Mouse (Mus musculus): Measurements from ENCODE around the gene Abhd17b. TPM values are rescaled to one million over a fixed set of nuclear protein-coding genes. Genes with fewer than 3 reads are reported as not detected.

Gene Abhd17b
- polyA plus RNA-seq, 1 experiment from 2014 or later: 56.0 TPM

GRCm38 (mm10) chr19:21643935-21644334 lies 9.1 kb upstream of the Abhd17b start:
- Histone ChIP-seq H3K4me1 (ENCODE audit: control insufficient read depth, insufficient read depth, low read length) (no peaks in the 10 kb centered on the region), H3K4me3 (ENCODE audit: low read depth, low read length) (no peak overlapping the region), H3K27me3 (ENCODE audit: control insufficient read depth, insufficient read depth, low read length) (no peaks in the 10 kb centered on the region), H3K9ac (replicated peaks; ENCODE audit: low read depth, low read length) (no peak overlapping the region), H3K9me3 (ENCODE audit: control insufficient read depth, low read length) (no peaks in the 10 kb centered on the region), H3K4me2 (ENCODE audit: low read depth, low read length) (no peak overlapping the region), H3K36me3 (ENCODE audit: control insufficient read depth, insufficient read depth, low read length) (no peaks in the 10 kb centered on the region), H3K27ac (ENCODE audit: low read depth, low read length) (no peak overlapping the region)
- no peak for ATAC-seq (ENCODE audit: low read depth)
- WGBS: 85% methylated on average over 1 of the region's 1 CpGs

- 86% methylated on average over 4 of the region's 4 CpGs for WGBS
- ATAC-seq (ENCODE audit: low read depth): no peak
These were observed 7.7 kb upstream of the Abhd17b start for GRCm38 (mm10) chr19:21645301-21645700.

GRCm38 (mm10) chr19:21646142-21646541 lies 6.8 kb upstream of the Abhd17b start:
- 90% methylated on average over 6 of the region's 6 CpGs for WGBS
- no peak for ATAC-seq (ENCODE audit: low read depth)
- H3K36me3 ChIP-seq (ENCODE audit: control insufficient read depth, insufficient read depth, low read length): no peaks in the 10 kb centered on the region
- no peak overlapping the region for H3K27ac ChIP-seq (ENCODE audit: low read depth, low read length)
- H3K4me3 ChIP-seq (ENCODE audit: low read depth, low read length): no peak overlapping the region
- no peaks in the 10 kb centered on the region for H3K27me3 ChIP-seq (ENCODE audit: control insufficient read depth, insufficient read depth, low read length)
- H3K4me2 ChIP-seq (ENCODE audit: low read depth, low read length): no peak overlapping the region
- no peaks in the 10 kb centered on the region for H3K4me1 ChIP-seq (ENCODE audit: control insufficient read depth, insufficient read depth, low read length)
- H3K9ac ChIP-seq (replicated peaks; ENCODE audit: low read depth, low read length): no peak overlapping the region
- H3K9me3 ChIP-seq (ENCODE audit: control insufficient read depth, low read length): no peaks in the 10 kb centered on the region

More at GRCm38 (mm10) chr19:21645301-21645700, 7.7 kb upstream of the Abhd17b start:
- Histone ChIP-seq H3K27me3 (ENCODE audit: control insufficient read depth, insufficient read depth, low read length) (no peaks in the 10 kb centered on the region), H3K27ac (ENCODE audit: low read depth, low read length) (no peak overlapping the region), H3K9ac (replicated peaks; ENCODE audit: low read depth, low read length) (no peak overlapping the region), H3K4me1 (ENCODE audit: control insufficient read depth, insufficient read depth, low read length) (no peaks in the 10 kb centered on the region), H3K36me3 (ENCODE audit: control insufficient read depth, insufficient read depth, low read length) (no peaks in the 10 kb centered on the region), H3K4me3 (ENCODE audit: low read depth, low read length) (no peak overlapping the region), H3K9me3 (ENCODE audit: control insufficient read depth, low read length) (no peaks in the 10 kb centered on the region), H3K4me2 (ENCODE audit: low read depth, low read length) (no peak overlapping the region)

GRCm38 (mm10) chr19:21651664-21652063 lies 1.3 kb upstream of the Abhd17b start:
- no peak for ATAC-seq (ENCODE audit: low read depth)
- no peak overlapping the region for H3K27ac ChIP-seq (ENCODE audit: low read depth, low read length)

GRCm38 (mm10) chr19:21652285-21653171 lies 457 bp upstream of the Abhd17b start, which contains the start of gene 1110059E24Rik:
Gene 1110059E24Rik, minus strand, starts transcription at chr19:21652976.
- Histone ChIP-seq H3K4me3 (ENCODE audit: low read depth, low read length) (peak within 1 kb of the TSS; percentile 83), H3K9ac (replicated peaks; ENCODE audit: low read depth, low read length) (peak within 1 kb of the TSS; percentile 94), H3K9me3 (ENCODE audit: control insufficient read depth, low read length) (no peaks in the 10 kb centered on the region), H3K4me1 (ENCODE audit: control insufficient read depth, insufficient read depth, low read length) (peaks cover 18% of the 10 kb centered on the region), H3K27ac (ENCODE audit: low read depth, low read length) (peak within 1 kb of the TSS; percentile 97), H3K4me2 (ENCODE audit: low read depth, low read length) (peak within 1 kb of the TSS; percentile 65), H3K36me3 (ENCODE audit: control insufficient read depth, insufficient read depth, low read length) (no peaks in the 10 kb centered on the region), H3K27me3 (ENCODE audit: control insufficient read depth, insufficient read depth, low read length) (no peaks in the 10 kb centered on the region)
- ATAC-seq (ENCODE audit: low read depth): peak; percentile 99
- WGBS: 7% methylated on average over 52 of the region's 52 CpGs

More at GRCm38 (mm10) chr19:21651664-21652063, 1.3 kb upstream of the Abhd17b start:
- peaks cover 18% of the 10 kb centered on the region for H3K4me1 ChIP-seq (ENCODE audit: control insufficient read depth, insufficient read depth, low read length)
- WGBS: 54% methylated on average over 6 of the region's 6 CpGs
- H3K36me3 ChIP-seq (ENCODE audit: control insufficient read depth, insufficient read depth, low read length): no peaks in the 10 kb centered on the region
- peak overlapping the region; percentile 39; the same call in 1 of the 2 replicates for H3K9ac ChIP-seq (replicated peaks; ENCODE audit: low read depth, low read length)
- peak overlapping the region; percentile 83 for H3K4me3 ChIP-seq (ENCODE audit: low read depth, low read length)
- peak overlapping the region; percentile 63 for H3K4me2 ChIP-seq (ENCODE audit: low read depth, low read length)
- no peaks in the 10 kb centered on the region for H3K9me3 ChIP-seq (ENCODE audit: control insufficient read depth, low read length)
- no peaks in the 10 kb centered on the region for H3K27me3 ChIP-seq (ENCODE audit: control insufficient read depth, insufficient read depth, low read length)

- Histone ChIP-seq H3K36me3 (ENCODE audit: control insufficient read depth, insufficient read depth, low read length) (no peaks in the 10 kb centered on the region), H3K4me2 (ENCODE audit: low read depth, low read length) (peak overlapping the region; percentile 65), H3K9me3 (ENCODE audit: control insufficient read depth, low read length) (no peaks in the 10 kb centered on the region), H3K4me3 (ENCODE audit: low read depth, low read length) (peak overlapping the region; percentile 83), H3K27ac (ENCODE audit: low read depth, low read length) (no peak overlapping the region), H3K27me3 (ENCODE audit: control insufficient read depth, insufficient read depth, low read length) (no peaks in the 10 kb centered on the region), H3K9ac (replicated peaks; ENCODE audit: low read depth, low read length) (peak overlapping the region; percentile 45), H3K4me1 (ENCODE audit: control insufficient read depth, insufficient read depth, low read length) (peaks cover 18% of the 10 kb centered on the region)
- 45% methylated on average over 7 of the region's 7 CpGs for WGBS
- ATAC-seq (ENCODE audit: low read depth): no peak
These were observed 1.8 kb downstream of the Abhd17b start for GRCm38 (mm10) chr19:21654788-21655187.

- Histone ChIP-seq H3K9ac (replicated peaks; ENCODE audit: low read depth, low read length) (no peak overlapping the region), H3K4me2 (ENCODE audit: low read depth, low read length) (no peak overlapping the region), H3K4me1 (ENCODE audit: control insufficient read depth, insufficient read depth, low read length) (peaks cover 3% of the 10 kb centered on the region; the same call in 1 of the 2 replicates), H3K4me3 (ENCODE audit: low read depth, low read length) (no peak overlapping the region), H3K27ac (ENCODE audit: low read depth, low read length) (no peak overlapping the region), H3K36me3 (ENCODE audit: control insufficient read depth, insufficient read depth, low read length) (no peaks in the 10 kb centered on the region), H3K27me3 (ENCODE audit: control insufficient read depth, insufficient read depth, low read length) (no peaks in the 10 kb centered on the region), H3K9me3 (ENCODE audit: control insufficient read depth, low read length) (no peaks in the 10 kb centered on the region)
- 59% methylated on average over 1 of the region's 1 CpGs for WGBS
- no peak for ATAC-seq (ENCODE audit: low read depth)
These were observed 7.7 kb downstream of the Abhd17b start for GRCm38 (mm10) chr19:21660734-21661133.

- H3K36me3 ChIP-seq (ENCODE audit: control insufficient read depth, insufficient read depth, low read length): no peaks in the 10 kb centered on the region
- no peak overlapping the region for H3K4me2 ChIP-seq (ENCODE audit: low read depth, low read length)
- H3K27me3 ChIP-seq (ENCODE audit: control insufficient read depth, insufficient read depth, low read length): no peaks in the 10 kb centered on the region
- WGBS: 92% methylated on average over 4 of the region's 4 CpGs
- H3K9me3 ChIP-seq (ENCODE audit: control insufficient read depth, low read length): no peaks in the 10 kb centered on the region
- no peak overlapping the region for H3K4me3 ChIP-seq (ENCODE audit: low read depth, low read length)
- H3K4me1 ChIP-seq (ENCODE audit: control insufficient read depth, insufficient read depth, low read length): no peaks in the 10 kb centered on the region
- no peak overlapping the region for H3K9ac ChIP-seq (replicated peaks; ENCODE audit: low read depth, low read length)
- no peak for ATAC-seq (ENCODE audit: low read depth)
- no peak overlapping the region for H3K27ac ChIP-seq (ENCODE audit: low read depth, low read length)
These were observed 10.9 kb downstream of the Abhd17b start for GRCm38 (mm10) chr19:21663756-21664456.

GRCm38 (mm10) chr19:21669650-21670049 lies 16.7 kb downstream of the Abhd17b start:
- Histone ChIP-seq H3K4me1 (ENCODE audit: control insufficient read depth, insufficient read depth, low read length) (no peaks in the 10 kb centered on the region), H3K27me3 (ENCODE audit: control insufficient read depth, insufficient read depth, low read length) (no peaks in the 10 kb centered on the region), H3K36me3 (ENCODE audit: control insufficient read depth, insufficient read depth, low read length) (no peaks in the 10 kb centered on the region), H3K4me3 (ENCODE audit: low read depth, low read length) (no peak overlapping the region), H3K4me2 (ENCODE audit: low read depth, low read length) (no peak overlapping the region), H3K9me3 (ENCODE audit: control insufficient read depth, low read length) (no peaks in the 10 kb centered on the region), H3K9ac (replicated peaks; ENCODE audit: low read depth, low read length) (no peak overlapping the region), H3K27ac (ENCODE audit: low read depth, low read length) (no peak overlapping the region)
- 84% methylated on average over 4 of the region's 4 CpGs for WGBS
- no peak for ATAC-seq (ENCODE audit: low read depth)
